Mouse (Mus musculus): ENCODE measurements around the gene Has1.

DNA sequence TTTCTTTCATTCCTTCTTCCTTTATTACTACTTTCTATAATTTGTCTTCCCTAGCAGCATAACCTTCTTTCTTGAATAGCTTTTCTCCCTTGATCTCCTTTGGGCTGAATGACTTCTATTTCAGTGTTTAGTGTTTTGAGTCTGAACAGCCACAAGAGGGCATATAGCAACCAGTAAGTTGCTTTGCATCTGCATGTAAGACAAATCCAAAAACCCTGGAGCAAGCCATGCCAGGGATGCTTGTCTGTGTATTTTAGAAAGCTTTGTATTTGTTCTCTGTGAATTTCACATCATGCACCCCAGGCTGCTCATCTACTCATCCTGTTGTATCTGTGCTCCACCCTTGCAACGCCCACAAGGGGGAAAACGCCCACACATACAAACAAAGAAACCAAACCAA is 44.3 kb upstream of the Has1 start:
- TF ChIP-seq CTCF (IDR thresholded peaks at IDR 0.05; ENCODE audit: extremely low read depth, insufficient read length, insufficient replicate concordance, low read depth, low read length) = no peak
- no peak for TF ChIP-seq POLR2A (IDR thresholded peaks at IDR 0.05; ENCODE audit: low read depth, low read length)

Measured in small intestine, adult 2 months (tissue).